Mouse (Mus musculus): ENCODE data around the gene Tomm7. TPM values are rescaled to one million over a fixed set of nuclear protein-coding genes. Genes with fewer than 3 reads are reported as not detected.
A peak's percentile ranks its signal among the peaks of the same experiment; 100 is the strongest.
"Not testable (repeated sequence)": the region's sequence is repeated elsewhere in the genome, so short reads cannot be mapped to it uniquely, and the experiment has no call there.

Gene Tomm7
- polyA plus RNA-seq, 1 experiment from 2014 or later, result 111 TPM

DNA sequence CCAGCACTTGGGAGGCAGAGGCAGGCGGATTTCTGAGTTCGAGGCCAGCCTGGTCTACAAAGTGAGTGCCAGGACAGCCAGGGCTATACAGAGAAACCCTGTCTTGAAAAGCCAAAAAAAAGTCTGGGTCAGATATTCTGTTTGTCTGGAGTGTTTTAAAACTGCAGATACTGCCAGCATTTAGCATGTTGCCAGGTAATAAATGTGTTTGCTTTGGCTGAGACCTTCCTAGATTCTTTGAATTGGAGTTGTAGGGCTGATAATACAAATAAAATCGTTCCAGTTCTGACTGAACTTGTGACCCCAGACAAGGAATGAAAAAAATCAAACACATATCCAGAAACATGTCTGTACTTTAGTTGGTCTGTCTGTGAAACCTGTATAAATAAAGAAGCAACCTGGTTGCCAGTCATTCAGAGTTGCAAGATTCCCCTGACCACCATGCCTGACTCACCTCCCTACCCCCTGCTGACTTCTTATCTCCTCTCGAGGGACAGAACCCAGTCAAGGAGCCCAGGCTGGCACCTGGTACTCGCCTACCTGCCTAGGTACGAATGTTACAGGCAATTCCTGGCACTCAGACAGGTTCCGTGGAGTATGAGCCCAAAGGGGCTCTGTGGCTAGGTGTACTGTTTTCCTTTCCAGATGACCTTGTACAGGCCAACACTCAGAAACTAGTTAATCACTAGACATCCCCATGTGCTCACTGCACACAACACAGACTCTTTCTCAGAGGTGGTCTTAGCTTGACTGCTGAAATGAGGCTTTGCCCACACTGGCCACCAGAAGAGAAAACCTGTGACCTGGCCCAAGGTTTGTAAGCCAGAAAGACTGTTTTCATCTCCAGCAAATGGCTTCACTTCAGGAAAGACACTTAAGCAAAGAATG is 19.4 kb upstream of the Tomm7 start:
- Histone ChIP-seq H3K9me3 (no peaks in the 10 kb centered on the region), H3K4me3 (no peak overlapping the region), H3K27ac (no peak overlapping the region), H3K27me3 (no peaks in the 10 kb centered on the region), H3K9ac (no peak overlapping the region), H3K36me3 (peaks cover 22% of the 10 kb centered on the region), H3K4me2 (replicated peaks) (no peak overlapping the region), H3K4me1 (no peaks in the 10 kb centered on the region)
- 82% methylated on average over 7 of the region's 7 CpGs for WGBS
- ATAC-seq (ENCODE audit: insufficient number of reproducible peaks, insufficient read depth, low FRiP score, low TSS enrichment), result no peak

DNA sequence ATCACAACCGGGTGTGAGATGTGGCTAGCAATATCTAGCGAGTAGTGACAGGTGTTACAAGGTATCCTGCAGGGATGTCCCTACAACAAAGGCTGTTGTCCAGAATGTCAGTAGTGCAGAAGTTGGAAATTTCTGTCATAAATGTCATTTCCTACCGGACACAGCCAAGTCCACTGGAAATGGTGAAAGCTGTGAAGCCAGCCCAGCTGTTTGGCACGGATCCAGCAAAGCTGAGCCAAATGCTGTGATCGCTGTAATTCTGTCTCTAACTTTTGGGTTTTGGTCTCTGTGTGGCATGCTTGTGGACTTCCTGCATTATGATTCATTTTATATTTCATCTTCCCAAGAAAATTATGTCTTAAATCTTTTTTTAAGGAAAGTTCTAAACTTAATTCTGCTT is 18.3 kb upstream of the Tomm7 start:
- Histone ChIP-seq H3K9ac (no peak overlapping the region), H3K4me2 (replicated peaks) (no peak overlapping the region), H3K27me3 (no peaks in the 10 kb centered on the region), H3K9me3 (no peaks in the 10 kb centered on the region), H3K4me3 (no peak overlapping the region), H3K4me1 (no peaks in the 10 kb centered on the region), H3K27ac (no peak overlapping the region), H3K36me3 (peaks cover 33% of the 10 kb centered on the region)
- WGBS, result 74% methylated on average over 5 of the region's 5 CpGs
- no peak for ATAC-seq (ENCODE audit: insufficient number of reproducible peaks, insufficient read depth, low FRiP score, low TSS enrichment)

DNA sequence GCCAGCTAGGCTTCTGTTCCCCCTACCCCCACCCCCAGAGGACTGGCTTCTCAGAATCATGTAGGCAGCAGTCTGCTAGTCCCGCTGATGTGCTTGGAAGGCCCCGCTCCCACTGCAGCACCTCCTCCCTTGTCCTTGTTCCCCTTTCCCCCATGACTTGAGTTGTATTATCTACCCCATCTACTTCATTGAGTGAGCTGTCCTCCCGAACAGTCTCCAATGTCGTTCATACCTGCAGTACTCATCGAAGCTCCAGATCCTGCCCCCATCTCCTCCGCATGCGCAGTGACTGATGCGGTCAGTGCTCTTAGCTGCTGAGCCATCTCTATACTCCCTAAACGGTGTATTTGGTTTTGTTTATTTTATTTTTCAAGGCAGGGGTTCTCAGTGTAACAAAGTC is 17.8 kb upstream of the Tomm7 start:
- H3K4me1 ChIP-seq, result no peaks in the 10 kb centered on the region
- no peak overlapping the region for H3K27ac ChIP-seq
- 92% methylated on average over 9 of the region's 9 CpGs for WGBS
- no peaks in the 10 kb centered on the region for H3K9me3 ChIP-seq
- ATAC-seq (ENCODE audit: insufficient number of reproducible peaks, insufficient read depth, low FRiP score, low TSS enrichment), result no peak
- H3K9ac ChIP-seq, result no peak overlapping the region
- H3K36me3 ChIP-seq, result peaks cover 39% of the 10 kb centered on the region
- H3K27me3 ChIP-seq, result no peaks in the 10 kb centered on the region
- no peak overlapping the region for H3K4me3 ChIP-seq
- H3K4me2 ChIP-seq (replicated peaks), result no peak overlapping the region

DNA sequence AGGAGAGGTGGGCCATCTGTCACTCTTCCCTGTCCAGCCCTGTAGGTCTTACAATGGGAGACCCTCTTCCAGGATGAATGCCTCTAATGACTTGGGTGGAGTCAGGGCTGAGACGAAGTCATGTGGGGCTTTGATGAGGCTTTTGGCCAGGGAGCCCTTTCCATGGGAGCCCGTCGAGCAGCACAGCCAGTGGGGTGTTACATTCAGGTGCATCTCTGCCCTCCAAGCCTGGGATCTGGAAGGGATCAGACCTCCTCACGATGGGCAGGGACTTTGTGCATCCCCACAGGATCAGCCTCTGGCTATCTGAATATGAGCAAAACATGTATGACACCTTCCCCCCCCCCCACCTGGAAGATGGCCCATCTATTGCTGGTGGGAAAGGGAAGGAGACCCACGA is 15.9 kb upstream of the Tomm7 start:
- peaks cover 56% of the 10 kb centered on the region for H3K36me3 ChIP-seq
- no peak overlapping the region for H3K27ac ChIP-seq
- H3K4me2 ChIP-seq (replicated peaks), result no peak overlapping the region
- no peaks in the 10 kb centered on the region for H3K9me3 ChIP-seq
- no peak overlapping the region for H3K9ac ChIP-seq
- H3K4me3 ChIP-seq, result no peak overlapping the region
- no peaks in the 10 kb centered on the region for H3K27me3 ChIP-seq
- WGBS, result 84% methylated on average over 5 of the region's 5 CpGs
- no peak for ATAC-seq (ENCODE audit: insufficient number of reproducible peaks, insufficient read depth, low FRiP score, low TSS enrichment)
- H3K4me1 ChIP-seq, result no peaks in the 10 kb centered on the region

DNA sequence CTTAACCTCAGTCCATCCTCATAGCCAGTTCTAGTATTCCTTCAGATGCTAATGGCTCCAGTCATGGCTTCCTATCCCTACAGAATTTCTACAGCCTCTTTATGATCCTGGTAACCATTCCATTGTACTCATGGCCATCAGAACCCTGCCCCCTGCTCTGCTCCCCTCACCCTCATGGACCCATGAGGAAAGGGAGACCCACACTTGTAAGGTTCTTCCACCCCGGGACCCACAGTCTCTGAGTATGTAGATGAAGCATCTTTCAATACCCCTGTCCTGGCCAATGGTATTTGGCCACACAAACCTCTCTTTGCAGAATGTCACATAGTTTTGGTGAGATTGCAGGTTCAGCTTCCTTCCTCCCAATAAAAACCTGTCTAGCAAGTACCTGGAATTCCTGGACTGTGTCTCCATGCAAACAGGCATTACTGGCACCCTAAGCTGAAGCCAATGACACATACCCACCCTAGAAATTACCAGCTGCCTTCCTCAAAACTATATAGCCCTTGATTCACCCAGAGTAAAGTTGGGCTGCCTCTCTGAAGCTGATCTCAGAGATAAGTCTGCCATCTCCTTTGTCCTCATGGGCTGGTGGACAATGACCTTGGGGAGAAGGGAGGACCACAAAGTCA is 15.2 kb upstream of the Tomm7 start:
- Histone ChIP-seq H3K4me2 (replicated peaks) (no peak overlapping the region), H3K27me3 (no peaks in the 10 kb centered on the region), H3K4me1 (no peaks in the 10 kb centered on the region), H3K4me3 (no peak overlapping the region), H3K36me3 (peaks cover 63% of the 10 kb centered on the region), H3K27ac (no peak overlapping the region), H3K9me3 (no peaks in the 10 kb centered on the region), H3K9ac (no peak overlapping the region)
- WGBS, result 91% methylated on average over 1 of the region's 1 CpGs
- no peak for ATAC-seq (ENCODE audit: insufficient number of reproducible peaks, insufficient read depth, low FRiP score, low TSS enrichment)

DNA sequence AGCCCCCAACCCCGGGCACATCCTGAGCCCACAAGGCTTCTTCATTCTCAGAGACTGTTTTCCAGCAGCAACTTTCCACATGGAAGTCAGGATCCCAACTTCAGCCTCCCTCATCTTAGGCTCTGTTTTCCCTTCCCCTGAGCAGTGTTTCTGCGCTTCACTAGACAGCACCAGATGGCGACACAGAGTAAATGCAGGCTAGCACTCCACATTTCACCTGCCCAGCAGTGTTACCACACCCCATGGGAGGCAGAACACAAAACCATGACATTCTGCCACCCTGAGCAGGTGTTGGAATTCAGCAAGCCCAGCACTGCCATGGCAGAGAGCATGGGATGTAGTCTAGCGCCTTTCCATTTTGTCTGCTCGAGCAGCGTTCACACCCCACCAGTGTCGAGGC is 14.7 kb upstream of the Tomm7 start:
- ATAC-seq (ENCODE audit: insufficient number of reproducible peaks, insufficient read depth, low FRiP score, low TSS enrichment), result no peak
- no peaks in the 10 kb centered on the region for H3K4me1 ChIP-seq
- no peak overlapping the region for H3K27ac ChIP-seq
- H3K9me3 ChIP-seq, result no peaks in the 10 kb centered on the region
- peaks cover 69% of the 10 kb centered on the region for H3K36me3 ChIP-seq
- no peak overlapping the region for H3K4me2 ChIP-seq (replicated peaks)
- H3K27me3 ChIP-seq, result no peaks in the 10 kb centered on the region
- no peak overlapping the region for H3K4me3 ChIP-seq
- WGBS, result 80% methylated on average over 7 of the region's 7 CpGs
- no peak overlapping the region for H3K9ac ChIP-seq

DNA sequence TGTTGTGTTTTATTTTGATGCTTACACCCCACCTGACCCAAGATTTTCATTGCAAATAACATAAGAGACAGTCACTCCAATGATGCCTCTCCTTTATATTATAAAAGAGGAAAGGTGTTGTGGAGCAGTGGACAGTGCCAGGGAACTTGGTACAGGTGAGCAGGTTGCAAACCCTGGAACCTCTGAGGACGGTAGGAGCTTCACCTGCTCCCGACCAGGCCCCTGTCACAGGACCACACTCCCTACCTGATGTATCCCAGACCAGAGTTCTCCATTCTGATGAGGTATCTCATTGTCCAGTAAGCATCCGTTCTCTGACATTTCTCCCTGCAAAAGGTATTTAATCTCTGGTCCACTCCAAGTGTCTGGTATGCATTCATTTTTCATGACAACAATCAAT is 14.0 kb upstream of the Tomm7 start:
- Histone ChIP-seq H3K27me3 (no peaks in the 10 kb centered on the region), H3K36me3 (peaks cover 75% of the 10 kb centered on the region), H3K27ac (no peak overlapping the region), H3K4me3 (no peak overlapping the region), H3K4me1 (no peaks in the 10 kb centered on the region), H3K4me2 (replicated peaks) (no peak overlapping the region), H3K9me3 (no peaks in the 10 kb centered on the region), H3K9ac (no peak overlapping the region)
- WGBS, result 83% methylated on average over 3 of the region's 3 CpGs
- ATAC-seq (ENCODE audit: insufficient number of reproducible peaks, insufficient read depth, low FRiP score, low TSS enrichment), result no peak

DNA sequence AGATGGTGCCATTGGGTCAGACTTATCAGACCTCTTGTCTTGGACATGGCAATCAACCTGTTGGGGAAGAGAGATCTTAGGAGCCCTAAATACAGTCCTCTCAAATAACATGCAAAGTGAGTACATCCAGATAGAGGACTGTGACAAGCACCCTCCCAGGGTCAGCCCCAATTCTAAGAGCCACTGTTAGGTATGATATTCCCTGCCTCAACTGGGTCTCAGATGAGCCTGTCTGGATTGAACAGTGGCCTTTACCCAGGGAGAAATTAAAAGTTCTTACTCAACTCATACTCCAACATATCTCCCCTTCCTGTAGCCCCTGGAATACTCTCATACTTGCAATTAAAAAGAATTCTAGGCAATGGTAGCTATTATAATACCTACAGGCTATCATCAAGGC is 13.2 kb upstream of the Tomm7 start:
- Histone ChIP-seq H3K36me3 (peaks cover 83% of the 10 kb centered on the region), H3K9ac (no peak overlapping the region)
- ATAC-seq (ENCODE audit: insufficient number of reproducible peaks, insufficient read depth, low FRiP score, low TSS enrichment), result no peak

DNA sequence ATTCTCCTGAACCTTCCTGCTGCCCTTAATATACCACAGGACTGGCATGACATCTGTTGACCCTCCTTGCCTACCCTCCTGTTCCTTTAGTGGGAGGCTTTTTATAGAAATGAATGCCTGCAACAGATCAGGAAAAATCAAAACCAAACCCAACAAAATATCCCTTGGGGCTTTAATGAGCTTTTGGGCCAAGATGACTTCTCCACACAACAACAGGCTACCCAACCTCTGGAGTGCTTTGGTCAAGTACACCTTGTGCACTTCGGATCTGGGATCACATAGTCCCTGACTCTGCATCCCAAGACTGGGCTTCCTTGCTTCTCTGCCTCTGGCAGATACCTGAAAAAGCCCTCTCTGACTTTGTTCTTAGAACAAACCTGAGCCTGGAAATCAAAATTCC is 12.2 kb upstream of the Tomm7 start:
- Histone ChIP-seq H3K4me1 (peaks cover 6% of the 10 kb centered on the region), H3K9ac (no peak overlapping the region), H3K4me3 (no peak overlapping the region), H3K4me2 (replicated peaks) (no peak overlapping the region), H3K36me3 (peaks cover 85% of the 10 kb centered on the region), H3K27ac (no peak overlapping the region), H3K27me3 (no peaks in the 10 kb centered on the region), H3K9me3 (no peaks in the 10 kb centered on the region)
- 94% methylated on average over 1 of the region's 1 CpGs for WGBS
- ATAC-seq (ENCODE audit: insufficient number of reproducible peaks, insufficient read depth, low FRiP score, low TSS enrichment), result no peak

More for the DNA sequence above, 13.2 kb upstream of the Tomm7 start:
- Histone ChIP-seq H3K27ac (no peak overlapping the region), H3K9me3 (no peaks in the 10 kb centered on the region), H3K4me1 (no peaks in the 10 kb centered on the region), H3K4me2 (replicated peaks) (no peak overlapping the region), H3K4me3 (no peak overlapping the region), H3K27me3 (no peaks in the 10 kb centered on the region)

DNA sequence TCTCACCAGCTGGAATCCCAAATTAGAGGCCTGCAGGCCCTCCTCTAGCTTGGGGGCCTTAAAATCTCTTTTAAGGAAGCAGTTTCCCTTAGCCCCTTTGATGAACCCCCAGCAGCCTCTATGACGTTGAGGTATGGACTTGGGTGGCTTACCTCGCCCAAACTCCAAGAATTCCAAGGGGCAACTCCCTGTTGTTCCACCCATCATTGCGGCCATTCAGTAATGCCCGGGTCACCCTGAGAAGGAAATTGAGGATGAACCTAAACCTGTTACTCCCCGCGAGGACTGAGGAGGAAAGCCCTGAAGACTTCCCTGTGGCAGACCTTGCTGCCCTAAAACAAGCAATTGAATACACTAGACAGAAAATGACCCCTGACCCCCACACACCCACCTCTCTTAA is 11.5 kb upstream of the Tomm7 start:
- H3K4me3 ChIP-seq, result no peak overlapping the region
- WGBS, result 94% methylated on average over 6 of the region's 6 CpGs
- no peak overlapping the region for H3K9ac ChIP-seq
- no peak overlapping the region for H3K27ac ChIP-seq
- no peak overlapping the region for H3K4me2 ChIP-seq (replicated peaks)
- no peaks in the 10 kb centered on the region for H3K27me3 ChIP-seq
- no peak for ATAC-seq (ENCODE audit: insufficient number of reproducible peaks, insufficient read depth, low FRiP score, low TSS enrichment)
- H3K9me3 ChIP-seq, result no peaks in the 10 kb centered on the region
- H3K36me3 ChIP-seq, result peaks cover 81% of the 10 kb centered on the region
- H3K4me1 ChIP-seq, result peaks cover 6% of the 10 kb centered on the region

DNA sequence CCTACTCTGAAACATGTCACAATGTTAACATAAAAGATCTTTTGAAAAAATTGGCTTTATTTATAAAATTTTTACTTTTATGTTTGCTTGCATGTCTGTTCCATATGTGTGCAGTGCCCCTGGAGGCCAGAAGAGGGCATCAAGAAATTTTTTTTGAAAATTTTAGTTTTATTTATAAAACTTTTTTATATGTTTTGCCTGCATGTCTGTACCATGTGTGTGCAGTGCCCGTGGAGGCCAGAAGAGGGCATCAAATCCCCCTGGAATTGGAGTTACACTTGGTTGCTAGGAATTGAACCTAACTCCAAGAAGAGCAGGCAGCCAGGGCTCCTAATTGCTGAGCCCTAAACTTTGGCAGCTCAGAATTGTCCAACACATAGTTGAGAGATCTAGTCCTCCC is 9.0 kb upstream of the Tomm7 start:
- H3K36me3 ChIP-seq, result peaks cover 58% of the 10 kb centered on the region
- not testable (repeated sequence) for ATAC-seq (ENCODE audit: insufficient number of reproducible peaks, insufficient read depth, low FRiP score, low TSS enrichment); H3K4me3 ChIP-seq; H3K4me2 ChIP-seq (replicated peaks); H3K27ac ChIP-seq; H3K4me1 ChIP-seq; H3K9me3 ChIP-seq; H3K27me3 ChIP-seq; H3K9ac ChIP-seq
- 81% methylated on average over 1 of the region's 1 CpGs for WGBS

DNA sequence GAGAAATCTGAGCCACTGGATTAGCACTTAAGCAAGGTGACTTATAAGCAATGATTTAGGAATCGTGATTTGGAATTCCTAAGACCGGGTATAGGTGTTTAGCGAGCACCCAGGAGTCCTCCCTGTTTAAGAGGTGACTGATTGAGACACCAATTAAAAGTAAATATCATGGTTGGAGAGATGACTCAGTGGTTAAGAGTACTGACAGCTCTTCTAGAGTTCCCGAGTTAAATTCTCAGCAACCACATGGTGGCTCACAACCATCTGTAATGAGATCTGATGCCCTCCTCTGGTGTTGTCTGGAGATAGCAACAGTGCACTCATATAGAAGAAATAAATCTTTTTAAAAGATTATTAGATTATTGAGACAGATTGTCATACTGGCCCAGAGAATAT is 7.2 kb upstream of the Tomm7 start:
- peak overlapping the region; percentile 76 for H3K4me2 ChIP-seq (replicated peaks)
- ATAC-seq (ENCODE audit: insufficient number of reproducible peaks, insufficient read depth, low FRiP score, low TSS enrichment); H3K4me1 ChIP-seq; H3K27me3 ChIP-seq; H3K9me3 ChIP-seq: not testable (repeated sequence)
- H3K36me3 ChIP-seq, result peaks cover 42% of the 10 kb centered on the region
- peak overlapping the region; percentile 78 for H3K9ac ChIP-seq
- WGBS, result 11% methylated on average over 4 of the region's 4 CpGs
- peak overlapping the region; percentile 76 for H3K4me3 ChIP-seq
- 0 out of 2 replicates have a peak overlapping the region, but pooled peaks have one; percentile 12 for H3K27ac ChIP-seq

Data from embryonic facial prominence, embryonic 12.5 days (tissue).